Mouse (Mus musculus): ENCODE data around the gene Stx2. TPM values are rescaled to one million over a fixed set of nuclear protein-coding genes. Genes with fewer than 3 reads are reported as not detected.

Gene Stx2
- polyA plus RNA-seq, 1 experiment from 2014 or later = 26.5 TPM

- peak; percentile 35 for DNase-seq (ENCODE audit: low spot score)
- 45% methylated on average over 2 of the region's 2 CpGs for WGBS
- Histone ChIP-seq H3K27ac (replicated peaks) (no peak overlapping the region), H3K4me3 (no peak overlapping the region), H3K36me3 (peaks cover 64% of the 10 kb centered on the region), H3K4me1 (peaks cover 13% of the 10 kb centered on the region), H3K9me3 (replicated peaks) (no peaks in the 10 kb centered on the region), H3K27me3 (ENCODE audit: low read depth, poor library complexity, severe bottlenecking) (no peaks in the 10 kb centered on the region)
Observed at GRCm38 (mm10) chr5:129025048-129025447, 16.7 kb upstream of the Stx2 start.

GRCm38 (mm10) chr5:129020731-129021130 is 12.4 kb upstream of the Stx2 start:
- H3K27ac ChIP-seq (replicated peaks) = peak overlapping the region; percentile 100
- no peaks in the 10 kb centered on the region for H3K9me3 ChIP-seq (replicated peaks)
- H3K4me3 ChIP-seq = peak overlapping the region; percentile 94
- 2% methylated on average over 28 of the region's 28 CpGs for WGBS
- DNase-seq (ENCODE audit: low spot score) = peak; percentile 50
- H3K27me3 ChIP-seq (ENCODE audit: low read depth, poor library complexity, severe bottlenecking) = no peaks in the 10 kb centered on the region
- H3K36me3 ChIP-seq = peaks cover 47% of the 10 kb centered on the region
- H3K4me1 ChIP-seq = peaks cover 25% of the 10 kb centered on the region

- peaks cover 25% of the 10 kb centered on the region for H3K4me1 ChIP-seq
- H3K4me3 ChIP-seq = peak overlapping the region; percentile 94
- peaks cover 43% of the 10 kb centered on the region for H3K36me3 ChIP-seq
- 2% methylated on average over 49 of the region's 56 CpGs for WGBS
- no peak for DNase-seq (ENCODE audit: low spot score)
- peak overlapping the region; percentile 100 for H3K27ac ChIP-seq (replicated peaks)
- no peaks in the 10 kb centered on the region for H3K9me3 ChIP-seq (replicated peaks)
- H3K27me3 ChIP-seq (ENCODE audit: low read depth, poor library complexity, severe bottlenecking) = no peaks in the 10 kb centered on the region
Observed at GRCm38 (mm10) chr5:129020300-129020668, 11.9 kb upstream of the Stx2 start.

- WGBS = under 1% methylated on average over 92 of the region's 102 CpGs
- H3K27ac ChIP-seq (replicated peaks) = peak within 1 kb of the TSS; percentile 100
- H3K36me3 ChIP-seq = peaks cover 37% of the 10 kb centered on the region
- DNase-seq (ENCODE audit: low spot score) = peak; percentile 94
- peak within 1 kb of the TSS; percentile 94 for H3K4me3 ChIP-seq
- peaks cover 25% of the 10 kb centered on the region for H3K4me1 ChIP-seq
- no peaks in the 10 kb centered on the region for H3K9me3 ChIP-seq (replicated peaks)
- no peaks in the 10 kb centered on the region for H3K27me3 ChIP-seq (ENCODE audit: low read depth, poor library complexity, severe bottlenecking)
Observed at GRCm38 (mm10) chr5:129019497-129020299, 11.3 kb upstream of the Stx2 start, which contains the start of gene Ran. Ran (plus strand) TSS chr5:129020069.

GRCm38 (mm10) chr5:129018782-129019489 is 10.6 kb upstream of the Stx2 start:
- H3K27me3 ChIP-seq (ENCODE audit: low read depth, poor library complexity, severe bottlenecking) = no peaks in the 10 kb centered on the region
- H3K9me3 ChIP-seq (replicated peaks) = no peaks in the 10 kb centered on the region
- peak overlapping the region; percentile 100 for H3K27ac ChIP-seq (replicated peaks)
- H3K4me1 ChIP-seq = peaks cover 25% of the 10 kb centered on the region
- H3K36me3 ChIP-seq = peaks cover 29% of the 10 kb centered on the region
- DNase-seq (ENCODE audit: low spot score) = no peak
- WGBS = 89% methylated on average over 13 of the region's 13 CpGs
- peak overlapping the region; percentile 94 for H3K4me3 ChIP-seq

GRCm38 (mm10) chr5:129016370-129016769 is 8.0 kb upstream of the Stx2 start:
- Histone ChIP-seq H3K4me1 (peaks cover 13% of the 10 kb centered on the region), H3K27ac (replicated peaks) (no peak overlapping the region), H3K27me3 (ENCODE audit: low read depth, poor library complexity, severe bottlenecking) (no peaks in the 10 kb centered on the region), H3K36me3 (peaks cover 7% of the 10 kb centered on the region), H3K9me3 (replicated peaks) (no peaks in the 10 kb centered on the region), H3K4me3 (no peak overlapping the region)
- no peak for DNase-seq (ENCODE audit: low spot score)
- 91% methylated on average over 3 of the region's 3 CpGs for WGBS

GRCm38 (mm10) chr5:129015540-129015939 is 7.2 kb upstream of the Stx2 start:
- Histone ChIP-seq H3K27me3 (ENCODE audit: low read depth, poor library complexity, severe bottlenecking) (no peaks in the 10 kb centered on the region), H3K4me1 (peaks cover 12% of the 10 kb centered on the region), H3K27ac (replicated peaks) (no peak overlapping the region), H3K9me3 (replicated peaks) (no peaks in the 10 kb centered on the region), H3K4me3 (no peak overlapping the region), H3K36me3 (no peaks in the 10 kb centered on the region)
- no peak for DNase-seq (ENCODE audit: low spot score)
- 91% methylated on average over 5 of the region's 5 CpGs for WGBS

- H3K4me1 ChIP-seq = peaks cover 12% of the 10 kb centered on the region
- no peaks in the 10 kb centered on the region for H3K27me3 ChIP-seq (ENCODE audit: low read depth, poor library complexity, severe bottlenecking)
- DNase-seq (ENCODE audit: low spot score) = no peak
- 78% methylated on average over 3 of the region's 3 CpGs for WGBS
- no peaks in the 10 kb centered on the region for H3K9me3 ChIP-seq (replicated peaks)
- no peaks in the 10 kb centered on the region for H3K36me3 ChIP-seq
- H3K4me3 ChIP-seq = no peak overlapping the region
- H3K27ac ChIP-seq (replicated peaks) = no peak overlapping the region
Observed at GRCm38 (mm10) chr5:129015020-129015419, 6.6 kb upstream of the Stx2 start.

- no peak overlapping the region for H3K27ac ChIP-seq (replicated peaks)
- DNase-seq (ENCODE audit: low spot score) = no peak
- 95% methylated on average over 2 of the region's 2 CpGs for WGBS
- H3K27me3 ChIP-seq (ENCODE audit: low read depth, poor library complexity, severe bottlenecking) = no peaks in the 10 kb centered on the region
- H3K36me3 ChIP-seq = peaks cover under 1% of the 10 kb centered on the region; the same call in 1 of the 2 replicates
- H3K4me3 ChIP-seq = no peak overlapping the region
- H3K9me3 ChIP-seq (replicated peaks) = no peaks in the 10 kb centered on the region
- peaks cover 32% of the 10 kb centered on the region for H3K4me1 ChIP-seq
Observed at GRCm38 (mm10) chr5:129010937-129011336, 2.6 kb upstream of the Stx2 start.

- H3K27ac ChIP-seq (replicated peaks) = no peak overlapping the region
- H3K9me3 ChIP-seq (replicated peaks) = no peaks in the 10 kb centered on the region
- peaks cover 13% of the 10 kb centered on the region for H3K36me3 ChIP-seq
- H3K4me3 ChIP-seq = no peak overlapping the region
- 90% methylated on average over 3 of the region's 3 CpGs for WGBS
- H3K4me1 ChIP-seq = peaks cover 41% of the 10 kb centered on the region
- no peaks in the 10 kb centered on the region for H3K27me3 ChIP-seq (ENCODE audit: low read depth, poor library complexity, severe bottlenecking)
- DNase-seq (ENCODE audit: low spot score) = no peak
Observed at GRCm38 (mm10) chr5:129009577-129009976, 1.2 kb upstream of the Stx2 start.

- WGBS = under 1% methylated on average over 18 of the region's 18 CpGs
- DNase-seq (ENCODE audit: low spot score) = no peak
- Histone ChIP-seq H3K4me3 (peak overlapping the region; percentile 82), H3K9me3 (replicated peaks) (no peaks in the 10 kb centered on the region), H3K27ac (replicated peaks) (peak overlapping the region; percentile 93), H3K27me3 (ENCODE audit: low read depth, poor library complexity, severe bottlenecking) (no peaks in the 10 kb centered on the region), H3K4me1 (peaks cover 41% of the 10 kb centered on the region), H3K36me3 (peaks cover 13% of the 10 kb centered on the region)
Observed at GRCm38 (mm10) chr5:129008008-129008407, 366 bp downstream of the Stx2 start.

GRCm38 (mm10) chr5:129007105-129007957 is 1.0 kb downstream of the Stx2 start:
- Histone ChIP-seq H3K27ac (replicated peaks) (peak overlapping the region; percentile 93), H3K9me3 (replicated peaks) (no peaks in the 10 kb centered on the region), H3K4me3 (peak overlapping the region; percentile 82), H3K4me1 (peaks cover 47% of the 10 kb centered on the region), H3K36me3 (peaks cover 13% of the 10 kb centered on the region), H3K27me3 (ENCODE audit: low read depth, poor library complexity, severe bottlenecking) (no peaks in the 10 kb centered on the region)
- no peak for DNase-seq (ENCODE audit: low spot score)
- WGBS = 54% methylated on average over 14 of the region's 14 CpGs
